Mouse (Mus musculus): Measurements from ENCODE around the gene Disp2. TPM values are rescaled to one million over a fixed set of nuclear protein-coding genes. Genes with fewer than 3 reads are reported as not detected.

The Disp2 gene
- under 1 TPM in 3 of 4 experiments, not detected in 1; 0.09 to 0.14 (median 0.09) TPM for total RNA-seq (2022)

- peak; percentile 89 for DNase-seq (ENCODE audit: low spot score)
These were observed at the start of gene Disp2 for GRCm38 (mm10) chr2:118779504-118780480. Gene Disp2 (plus strand): TSS chr2:118779719.

DNA sequence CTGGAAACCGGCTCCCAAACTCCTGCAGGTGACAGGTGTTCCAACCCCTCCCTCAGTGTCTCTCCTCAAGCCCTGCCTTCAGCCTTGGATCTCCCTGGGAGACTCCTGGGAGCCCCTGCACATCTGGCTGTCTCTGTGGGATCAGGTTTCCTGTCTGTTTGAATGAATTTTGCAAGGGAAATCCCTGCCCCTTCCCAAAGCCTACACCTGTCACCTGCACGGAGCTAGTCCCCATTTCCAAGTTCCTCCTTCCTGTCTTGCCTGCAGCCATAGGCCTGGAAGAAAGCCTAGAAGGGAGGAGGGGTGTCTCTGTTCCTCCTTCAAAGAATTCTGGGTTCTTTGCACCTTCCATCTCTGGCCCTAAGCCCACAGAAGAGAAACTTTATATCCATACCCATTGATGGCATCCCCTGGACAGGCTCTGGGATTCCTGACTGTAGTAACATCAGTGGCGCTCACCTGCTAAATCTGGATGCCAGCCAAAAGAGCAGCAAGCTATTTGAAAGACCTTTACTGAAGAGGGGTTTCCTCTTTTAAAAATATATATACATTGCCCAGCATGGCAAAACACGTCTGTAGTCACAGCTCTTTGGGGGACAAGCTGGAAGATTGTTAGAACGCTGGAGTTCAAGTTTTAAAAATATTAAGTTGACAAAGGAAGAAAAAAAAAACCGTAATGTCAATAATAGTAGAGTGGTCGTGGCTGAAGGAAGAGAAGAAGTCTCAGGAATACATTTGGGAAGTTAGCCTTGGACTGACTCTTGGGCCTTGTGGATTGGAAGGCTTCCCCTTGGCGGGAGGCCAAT lies 49.5 kb upstream of the Disp2 start:
- no peak for DNase-seq (ENCODE audit: low spot score)

- no peak for DNase-seq (ENCODE audit: low spot score)
These were observed 49.0 kb upstream of the Disp2 start for GRCm38 (mm10) chr2:118730622-118730915.

- no peak for DNase-seq (ENCODE audit: low spot score)
These were observed 47.5 kb upstream of the Disp2 start for GRCm38 (mm10) chr2:118731981-118732380.

DNA sequence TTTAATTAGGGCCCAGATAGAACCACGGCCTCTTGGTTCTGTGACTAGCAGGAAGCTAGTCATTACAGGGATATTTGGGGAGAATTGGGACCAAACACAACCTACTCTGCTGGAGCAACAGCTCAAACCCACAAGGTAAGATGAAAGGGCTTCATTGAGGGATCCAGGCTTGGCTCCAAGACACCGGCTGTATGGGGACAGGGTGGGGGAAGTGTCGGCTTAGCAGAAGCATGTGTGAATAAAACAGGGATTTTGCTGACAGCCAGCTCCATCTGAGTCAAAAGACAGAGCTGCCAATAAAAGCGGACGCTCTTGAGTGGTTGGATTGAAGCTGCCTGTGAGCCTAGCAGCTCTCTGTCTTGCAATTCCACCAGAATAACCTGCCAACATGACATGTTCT lies 46.2 kb upstream of the Disp2 start:
- DNase-seq (ENCODE audit: low spot score), result no peak

GRCm38 (mm10) chr2:118740341-118740740 lies 39.2 kb upstream of the Disp2 start:
- no peak for DNase-seq (ENCODE audit: low spot score)

DNA sequence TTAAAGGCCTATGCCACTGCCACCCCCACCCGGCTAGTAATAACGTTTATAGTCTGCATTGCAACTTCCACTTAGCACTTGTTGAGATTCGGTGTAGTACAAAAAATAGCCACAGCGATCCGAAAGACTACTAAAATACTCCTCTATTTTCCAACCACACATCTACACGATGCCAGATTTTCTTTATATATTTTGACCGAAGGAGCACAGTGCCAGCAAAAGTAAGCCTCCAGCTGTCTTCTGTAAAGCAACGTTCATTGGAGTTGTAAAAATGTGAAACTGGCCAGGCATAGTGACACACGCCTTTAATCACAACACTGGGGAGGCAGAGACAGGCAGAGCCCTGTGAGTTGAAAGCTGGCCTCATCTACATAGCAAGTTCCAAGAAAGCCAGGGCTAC lies 38.3 kb upstream of the Disp2 start:
- DNase-seq (ENCODE audit: low spot score), result no peak

DNA sequence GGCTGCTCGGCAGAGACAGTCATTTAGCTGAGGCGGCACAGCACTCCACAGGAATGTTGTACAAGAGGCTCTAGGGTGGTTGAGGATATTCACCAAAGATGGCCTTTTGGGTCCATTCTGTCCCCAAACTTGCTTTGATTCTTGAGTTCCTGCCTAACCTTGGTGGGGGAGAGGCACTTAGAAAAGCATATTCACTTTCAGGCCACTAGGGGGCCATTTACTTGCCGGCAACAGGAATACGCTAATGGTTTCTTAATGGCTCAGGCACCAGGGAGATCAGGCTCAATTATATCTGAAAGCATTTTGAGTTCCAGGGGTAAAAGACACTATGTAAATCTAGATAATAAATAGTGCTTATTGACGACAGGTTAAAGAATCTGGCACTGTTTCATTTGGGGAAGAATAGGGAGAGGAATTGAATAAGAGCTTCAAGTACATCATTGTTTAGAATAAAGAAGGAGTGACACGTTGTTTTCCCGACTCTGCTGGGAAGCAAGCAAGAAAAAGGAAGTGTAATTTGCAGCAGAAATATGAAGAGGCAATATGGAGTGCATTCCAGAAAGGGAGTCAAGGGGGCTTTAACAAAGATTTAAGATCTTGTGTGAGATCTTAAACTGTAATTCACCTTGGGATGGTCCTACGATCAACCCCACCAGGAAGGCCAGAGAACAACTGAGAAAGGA lies 36.1 kb upstream of the Disp2 start:
- no peak for DNase-seq (ENCODE audit: low spot score)

- DNase-seq (ENCODE audit: low spot score), result no peak
These were observed 34.9 kb upstream of the Disp2 start for GRCm38 (mm10) chr2:118744621-118745020.

- DNase-seq (ENCODE audit: low spot score), result peak; percentile 93
These were observed 34.2 kb upstream of the Disp2 start, which contains the start of gene Inafm2 for GRCm38 (mm10) chr2:118745232-118745884. Gene Inafm2 (plus strand): TSS chr2:118745758.

- no peak for DNase-seq (ENCODE audit: low spot score)
These were observed 33.3 kb upstream of the Disp2 start for GRCm38 (mm10) chr2:118745915-118746901.

DNA sequence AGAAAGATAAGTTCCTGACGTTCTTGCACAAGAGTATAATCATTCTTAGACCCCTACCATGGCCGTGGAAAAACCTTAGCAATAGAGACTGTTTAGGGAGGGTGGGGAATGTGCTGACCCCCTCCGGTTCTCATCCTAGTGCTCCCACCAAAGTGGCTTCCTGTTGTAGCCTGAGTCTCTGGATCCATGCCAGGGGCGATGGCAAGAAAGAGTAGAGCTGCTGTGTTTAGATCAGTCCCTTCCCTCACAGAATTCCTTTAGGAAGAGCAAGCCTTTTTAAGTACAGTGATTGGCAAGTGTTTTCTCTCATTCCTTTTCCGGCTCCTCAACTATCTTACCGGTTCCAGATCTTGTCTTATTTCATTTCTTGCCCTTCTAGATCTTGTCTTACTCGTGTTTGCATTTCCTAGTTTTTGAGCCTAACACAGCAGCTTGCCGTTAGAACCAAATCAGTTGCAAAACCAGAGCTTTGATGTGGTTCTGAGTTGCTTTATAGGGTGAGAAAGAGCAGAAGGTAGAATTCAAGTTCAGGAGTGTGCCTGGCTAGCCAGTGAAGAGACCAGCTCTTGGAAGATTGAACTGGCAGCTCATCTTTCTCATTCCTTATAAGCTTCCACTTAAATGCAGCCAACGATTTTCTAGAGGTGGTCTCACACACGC lies 32.1 kb upstream of the Disp2 start:
- no peak for DNase-seq (ENCODE audit: low spot score)

- DNase-seq (ENCODE audit: low spot score), result no peak
These were observed 30.1 kb upstream of the Disp2 start for GRCm38 (mm10) chr2:118749341-118749884.

- DNase-seq (ENCODE audit: low spot score), result peak; percentile 77
These were observed 29.0 kb upstream of the Disp2 start for GRCm38 (mm10) chr2:118750476-118750875.

GRCm38 (mm10) chr2:118751896-118752791 lies 27.4 kb upstream of the Disp2 start:
- no peak for DNase-seq (ENCODE audit: low spot score)

GRCm38 (mm10) chr2:118752792-118753108 lies 26.8 kb upstream of the Disp2 start:
- no peak for DNase-seq (ENCODE audit: low spot score)

GRCm38 (mm10) chr2:118754143-118754542 lies 25.4 kb upstream of the Disp2 start:
- DNase-seq (ENCODE audit: low spot score), result no peak

- DNase-seq (ENCODE audit: low spot score), result no peak
These were observed 24.1 kb upstream of the Disp2 start for GRCm38 (mm10) chr2:118755407-118755806.

Data from heart, adult 8-10 months (tissue).